Mouse (Mus musculus) liver, embryonic 14.5 days (tissue): ENCODE results near the gene Hagh.

ENCODE experiments used
- CTCF ChIP-seq: IDR thresholded peaks from 2 replicates; pipeline ENCODE4 v1.5.1; 2016; ENCODE audit warnings: antibody characterized with exemption, low read depth, control low read depth
- EP300 ChIP-seq: IDR thresholded peaks from 2 replicates; pipeline ENCODE4 v1.6.1; 2016; ENCODE audit warnings: antibody characterized with exemption, low read depth

DNA sequence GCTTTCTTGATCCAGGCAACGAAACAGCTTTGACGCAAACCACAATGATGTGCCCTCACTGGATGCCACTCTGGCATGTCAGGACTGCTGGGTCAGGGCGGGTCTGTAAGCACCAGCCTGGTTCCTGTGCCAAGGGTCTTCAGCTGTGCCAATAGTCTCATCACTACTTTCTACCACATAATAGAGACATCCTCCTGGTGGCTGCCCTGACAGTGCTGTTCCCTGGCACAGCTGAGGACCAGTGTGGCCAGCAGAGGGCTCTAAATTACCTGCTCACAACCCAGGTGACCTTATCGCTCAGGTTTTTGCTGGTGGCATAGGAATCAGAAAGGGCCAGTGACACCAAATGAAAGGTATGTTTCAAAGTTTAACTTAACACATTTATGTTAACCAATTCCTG lies 1.2 kb downstream of the Hagh start:
- TF ChIP-seq CTCF, result peak; percentile 90
- no peak for TF ChIP-seq EP300
